Comparison of ENCODE assay signal across 8 mouse cellular contexts in the genomic region with DNA sequence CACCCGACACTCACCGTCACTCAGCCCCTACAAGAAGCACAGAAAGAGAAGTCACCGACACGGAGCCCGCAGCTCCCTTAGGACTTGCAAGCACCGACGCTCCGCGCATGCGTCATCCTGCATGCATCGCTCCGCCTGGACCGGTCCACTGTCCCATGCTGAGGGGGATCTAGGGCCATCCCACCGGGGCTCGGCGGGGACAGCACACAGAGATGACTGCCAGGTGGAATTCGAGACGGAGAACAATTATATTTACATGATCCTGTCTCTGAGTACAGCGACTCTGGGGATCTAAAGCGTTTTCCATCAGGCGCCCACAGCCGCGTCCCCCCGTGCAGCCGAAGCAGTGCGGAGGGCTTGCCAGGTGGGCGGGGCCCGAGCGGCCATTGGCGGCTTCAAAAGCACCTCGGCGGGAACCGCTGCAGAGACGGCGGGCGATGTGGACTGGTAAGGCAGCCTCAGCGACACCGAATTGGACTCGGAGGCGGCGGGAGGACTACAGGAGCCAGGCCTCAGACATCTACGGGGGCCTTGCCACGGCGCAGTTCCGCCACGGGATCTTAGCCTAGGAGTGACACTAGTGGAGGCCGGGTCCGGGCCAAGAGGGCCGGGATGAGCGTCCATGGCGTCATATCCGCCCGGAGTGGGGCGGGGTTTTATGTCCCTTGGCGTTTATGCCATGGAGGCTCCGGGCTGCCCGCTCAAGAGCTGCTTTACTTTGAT. TPM values are rescaled to one million over a fixed set of nuclear protein-coding genes. Genes with fewer than 3 reads are reported as not detected.
DNase-seq lines count a peak whose midpoint lies in the region; ATAC-seq and TF ChIP-seq lines count a peak whose summit lies in the region.

Cmc2 (minus strand) TSS at position 119 of the 723 bp plus-strand sequence.
Cenpn (plus strand) TSS at position 394 of the 723 bp plus-strand sequence.

- TF ChIP-seq POLR2A in bone marrow macrophage, adult 2 months (IDR thresholded peaks at IDR 0.05; ENCODE audit: borderline replicate concordance, low read depth, low read length), result peak; percentile 55; the same call in 1 of the 2 replicates
- TF ChIP-seq POLR2A in embryonic fibroblast, embryonic 13.5 days (IDR thresholded peaks at IDR 0.05; ENCODE audit: low read depth, low read length), result peak; percentile 98

- under 1% methylated on average over 57 of the region's 57 CpGs for WGBS in kidney, embryonic 14.5 days
- WGBS in limb, embryonic 15.5 days, result under 1% methylated on average over 57 of the region's 57 CpGs

- TF ChIP-seq CTCF in bone marrow macrophage, adult 2 months (IDR thresholded peaks at IDR 0.05; ENCODE audit: low read depth, low read length), result no peak
- TF ChIP-seq CTCF in embryonic fibroblast, embryonic 13.5 days (IDR thresholded peaks at IDR 0.05; ENCODE audit: borderline replicate concordance, insufficient read depth, low read length), result no peak

- no peaks in the 10 kb centered on the region for H3K27me3 ChIP-seq in kidney, embryonic 14.5 days (ENCODE audit: control insufficient read depth, insufficient read depth, low read length)
- H3K27me3 ChIP-seq in limb, embryonic 15.5 days, result no peaks in the 10 kb centered on the region

- H3K4me1 ChIP-seq in bone marrow macrophage, adult 2 months (ENCODE audit: control insufficient read depth, insufficient read depth, low read length), result peaks cover 13% of the 10 kb centered on the region
- H3K4me1 ChIP-seq in embryonic fibroblast, embryonic 13.5 days (ENCODE audit: control insufficient read depth, insufficient read depth, low read length), result no peaks in the 10 kb centered on the region; the same call in 1 of the 2 replicates
- H3K4me1 ChIP-seq in kidney, embryonic 14.5 days (ENCODE audit: control insufficient read depth, insufficient read depth, low read length), result peaks cover 11% of the 10 kb centered on the region
- H3K4me1 ChIP-seq in limb, embryonic 15.5 days, result peaks cover 14% of the 10 kb centered on the region

- peak; percentile 99 for DNase-seq in A20 (ENCODE audit: low read depth, low spot score)
- DNase-seq in heart, adult 9 months (ENCODE audit: low spot score in 2 of 2), result peak; percentile 88 to 93
- DNase-seq in monocyte, adult 2 months (ENCODE audit: low read depth in 1 of 2, low spot score in 2 of 2), result peak; percentile 77 to 87
- peak; percentile 85 to 89 for DNase-seq in spleen, postnatal 36 days (ENCODE audit: low spot score in 2 of 2)

- peak within 1 kb of the TSS; percentile 41 for H3K27ac ChIP-seq in bone marrow macrophage, adult 2 months (ENCODE audit: insufficient read depth, low read depth, low read length)
- peak within 1 kb of the TSS; percentile 16; the same call in 1 of the 2 replicates for H3K27ac ChIP-seq in embryonic fibroblast, embryonic 13.5 days (ENCODE audit: insufficient read depth, low read length)
- H3K27ac ChIP-seq in kidney, embryonic 14.5 days (ENCODE audit: low read depth, low read length), result peak within 1 kb of the TSS; percentile 85
- H3K27ac ChIP-seq in limb, embryonic 15.5 days, result peak within 1 kb of the TSS; percentile 90

- peak; percentile 97 for ATAC-seq in kidney, embryonic 14.5 days (ENCODE audit: low FRiP score, low TSS enrichment)
- peak; percentile 92 for ATAC-seq in limb, embryonic 15.5 days (ENCODE audit: insufficient number of reproducible peaks, low FRiP score, low TSS enrichment, low read depth)

- H3K4me3 ChIP-seq in bone marrow macrophage, adult 2 months (ENCODE audit: insufficient read depth, low read length), result peak within 1 kb of the TSS; percentile 65
- peak within 1 kb of the TSS; percentile 70 for H3K4me3 ChIP-seq in embryonic fibroblast, embryonic 13.5 days (ENCODE audit: insufficient read depth, low read length)
- peak within 1 kb of the TSS; percentile 90 for H3K4me3 ChIP-seq in kidney, embryonic 14.5 days (ENCODE audit: low read length)
- H3K4me3 ChIP-seq in limb, embryonic 15.5 days, result peak within 1 kb of the TSS; percentile 84

- peak within 1 kb of the TSS; percentile 78 for H3K9ac ChIP-seq in kidney, embryonic 14.5 days (ENCODE audit: low read depth, low read length)
- peak within 1 kb of the TSS; percentile 79 for H3K9ac ChIP-seq in limb, embryonic 15.5 days

- H3K9me3 ChIP-seq in kidney, embryonic 14.5 days (ENCODE audit: control insufficient read depth, low read length), result no peaks in the 10 kb centered on the region
- H3K9me3 ChIP-seq in limb, embryonic 15.5 days, result no peaks in the 10 kb centered on the region

- peaks cover 21% of the 10 kb centered on the region for H3K36me3 ChIP-seq in kidney, embryonic 14.5 days (ENCODE audit: control insufficient read depth, insufficient read depth, low read length)
- H3K36me3 ChIP-seq in limb, embryonic 15.5 days, result peaks cover 13% of the 10 kb centered on the region; the same call in 1 of the 2 replicates

- H3K4me2 ChIP-seq in kidney, embryonic 14.5 days (replicated peaks; ENCODE audit: low read depth, low read length), result peak within 1 kb of the TSS; percentile 46
- peak within 1 kb of the TSS; percentile 70 for H3K4me2 ChIP-seq in limb, embryonic 15.5 days

RNA-seq across cellular contexts. Expression of gene Cmc2, which starts in this region (rescaled TPM):
- 35.8 and 43.9 TPM in 2 replicates for polyA plus RNA-seq in bone marrow macrophage, adult 2 months (2012; ENCODE audit: insufficient read depth, insufficient read length, missing spikeins)
- polyA plus RNA-seq in embryonic fibroblast, embryonic 13.5 days (2011; ENCODE audit: insufficient read length, low read depth, missing spikeins), result 14.4 and 23.8 TPM in 2 replicates
- polyA plus RNA-seq in kidney, embryonic 14.5 days (2014; fragmentation: Nextera tagmentation; extraction: Ambion mirVana), result 80.2 and 111 TPM in 2 replicates
- polyA plus RNA-seq in limb, embryonic 15.5 days (2015; fragmentation: Nextera tagmentation; extraction: Ambion mirVana), result 65.3 and 70.7 TPM in 2 replicates

RNA-seq across cellular contexts. Expression of gene Cenpn, which starts in this region (rescaled TPM):
- 14.0 and 16.1 TPM in 2 replicates for polyA plus RNA-seq in bone marrow macrophage, adult 2 months (2012; ENCODE audit: insufficient read depth, insufficient read length, missing spikeins)
- 17.4 and 22.7 TPM in 2 replicates for polyA plus RNA-seq in embryonic fibroblast, embryonic 13.5 days (2011; ENCODE audit: insufficient read length, low read depth, missing spikeins)
- 47.1 and 53.0 TPM in 2 replicates for polyA plus RNA-seq in kidney, embryonic 14.5 days (2014; fragmentation: Nextera tagmentation; extraction: Ambion mirVana)
- 29.8 and 30.1 TPM in 2 replicates for polyA plus RNA-seq in limb, embryonic 15.5 days (2015; fragmentation: Nextera tagmentation; extraction: Ambion mirVana)

Comparison
In these comparisons a context has a peak if more than half of its experiments do, and no peak if none do; other contexts are left out.
1. Peak in every context shown above with its lines: DNase-seq, ATAC-seq, H3K4me3 ChIP-seq and H3K27ac ChIP-seq.
2. H3K27ac ChIP-seq: peak in every context shown above with its lines; median percentile 90 in limb, embryonic 15.5 days; 85 in kidney, embryonic 14.5 days; 41 in bone marrow macrophage, adult 2 months; 16 in embryonic fibroblast, embryonic 13.5 days.